Mouse (Mus musculus) cerebellum, adult 2 months (tissue): ENCODE results near the gene Gorab.

Experiments
- CTCF ChIP-seq: fragments of 200-500 bp; IDR thresholded peaks from 2 replicates; pipeline ENCODE4 v1.5.1; 2011; ENCODE audit warnings: low read depth, mild to moderate bottlenecking, control low read depth, low read length, moderate library complexity, borderline replicate concordance; ENCODE audit not compliant: insufficient read depth
- POLR2A ChIP-seq: fragments of 200-500 bp; IDR thresholded peaks from 2 replicates; pipeline ENCODE4 v1.6.1; 2011; ENCODE audit warnings: low read length, control low read depth, borderline replicate concordance; ENCODE audit not compliant: insufficient read depth

GRCm38 (mm10) chr1:163390044-163390443, 13.4 kb downstream of the Gorab start:
- TF ChIP-seq POLR2A: no peak
- TF ChIP-seq CTCF: no peak
